Mouse (Mus musculus): ENCODE results near the gene Pla2g4e.

Pla2g4e gene

GRCm38 (mm10) chr2:120157606-120158005 is 87.5 kb downstream of the Pla2g4e start:
- DNase-seq (ENCODE audit: extremely low read depth, low read depth, low spot score) = no peak

GRCm38 (mm10) chr2:120154361-120154894 is 90.7 kb downstream of the Pla2g4e start, which contains the start of gene Ehd4:
Gene Ehd4, minus strand, starts transcription at chr2:120154606.
- peak; percentile 80 for DNase-seq (ENCODE audit: extremely low read depth, low read depth, low spot score)

DNA sequence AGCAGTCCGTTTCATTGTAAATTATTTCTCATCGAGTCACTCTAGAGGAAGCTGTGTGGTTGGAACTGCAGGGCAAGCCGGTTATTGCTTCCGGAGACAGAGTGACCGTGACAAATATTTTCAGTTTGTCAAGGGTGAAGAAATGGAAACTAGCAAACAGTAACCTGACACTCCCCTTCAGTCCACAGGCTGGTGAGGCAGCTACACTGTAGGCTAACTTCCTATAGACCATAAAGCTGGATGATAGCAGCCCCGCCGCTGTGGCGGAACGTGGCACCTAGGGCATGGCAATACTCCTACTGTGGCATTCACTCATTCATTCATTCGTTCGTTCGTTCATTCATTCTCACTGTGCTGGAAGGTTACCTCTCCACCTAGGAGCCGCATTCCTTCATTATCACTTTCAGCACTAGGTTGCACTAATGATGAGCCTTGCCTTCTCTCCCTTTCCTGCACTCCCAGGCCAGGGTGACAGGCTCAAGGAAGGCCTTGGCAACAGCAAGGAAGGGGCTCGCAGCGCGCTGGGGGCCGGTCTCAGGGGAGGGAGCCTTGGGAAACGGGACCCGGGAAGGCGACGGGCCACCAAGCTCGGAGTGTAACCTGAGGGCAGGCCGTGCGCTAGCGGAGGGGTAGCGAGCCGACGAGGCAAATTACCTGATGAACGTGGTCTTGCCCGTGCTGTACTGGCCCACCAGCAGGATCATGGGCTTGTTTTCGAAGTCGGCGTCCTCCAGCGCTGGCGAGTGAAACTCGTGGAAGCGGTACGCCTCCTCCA is 91.4 kb downstream of the Pla2g4e start:
- DNase-seq (ENCODE audit: extremely low read depth, low read depth, low spot score) = no peak

- DNase-seq (ENCODE audit: extremely low read depth, low read depth, low spot score) = no peak
These were observed 94.6 kb downstream of the Pla2g4e start for GRCm38 (mm10) chr2:120150571-120150970.

- no peak for DNase-seq (ENCODE audit: extremely low read depth, low read depth, low spot score)
These were observed 95.5 kb downstream of the Pla2g4e start for GRCm38 (mm10) chr2:120149634-120150033.

DNA sequence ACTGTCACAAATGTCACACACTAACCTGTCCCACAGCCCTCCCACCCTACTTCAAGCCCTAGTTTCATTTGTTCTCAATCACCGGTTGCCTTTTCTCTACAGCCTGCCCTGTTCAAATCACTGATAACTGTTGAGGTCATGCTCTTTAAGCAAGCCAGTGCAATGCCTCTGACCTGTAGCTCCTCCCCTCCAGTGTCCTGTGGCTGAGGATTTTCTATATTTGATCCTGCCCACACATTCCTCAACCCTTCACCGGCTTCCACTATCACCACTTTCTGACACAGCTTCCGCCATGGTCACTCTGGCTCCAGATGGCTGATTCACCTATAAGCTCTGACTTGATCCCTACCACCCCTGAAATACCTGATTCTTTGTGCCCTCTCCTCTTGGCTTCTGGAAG is 97.1 kb downstream of the Pla2g4e start:
- no peak for DNase-seq (ENCODE audit: extremely low read depth, low read depth, low spot score)

DNA sequence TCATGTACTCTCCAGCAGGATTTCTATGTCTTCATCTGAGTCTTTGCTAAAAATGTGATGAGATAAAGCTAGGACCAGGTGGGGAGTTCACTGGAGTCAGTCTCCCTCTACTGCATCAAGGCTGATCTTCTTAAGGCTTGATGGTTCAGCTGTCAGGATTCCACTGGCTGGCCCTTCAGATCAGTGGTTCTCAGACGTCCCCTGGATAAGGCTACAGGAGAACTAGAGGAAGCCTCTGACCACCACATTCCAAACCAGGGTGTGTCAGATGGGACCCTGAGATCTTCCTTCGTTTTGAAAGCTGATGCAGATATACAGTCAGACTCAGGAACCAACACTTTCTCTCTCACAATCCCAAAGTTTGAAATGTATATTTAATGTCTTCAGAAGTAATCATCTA is 97.8 kb downstream of the Pla2g4e start:
- DNase-seq (ENCODE audit: extremely low read depth, low read depth, low spot score) = no peak

DNA sequence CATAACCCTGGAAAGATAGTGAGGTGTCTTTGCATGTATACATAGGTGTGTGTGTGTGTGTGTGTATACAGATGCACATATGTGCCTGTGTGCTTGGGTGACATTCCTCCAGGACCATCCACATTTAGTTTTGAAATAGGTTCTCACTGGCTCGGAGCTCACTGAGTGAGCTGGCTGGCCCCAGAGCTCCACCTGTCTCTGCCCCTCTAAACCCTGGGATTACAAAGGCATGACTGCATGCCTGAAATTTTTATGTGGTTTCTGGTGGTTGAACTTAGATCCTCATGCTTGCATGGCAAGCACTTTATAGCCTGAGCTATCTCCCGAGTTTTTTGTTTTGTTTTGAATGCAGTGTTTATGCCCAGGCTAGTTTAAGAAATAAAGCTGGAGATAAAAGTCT is 98.6 kb downstream of the Pla2g4e start:
- DNase-seq (ENCODE audit: extremely low read depth, low read depth, low spot score) = no peak

GRCm38 (mm10) chr2:120144390-120144789 is 100.7 kb downstream of the Pla2g4e start:
- no peak for DNase-seq (ENCODE audit: extremely low read depth, low read depth, low spot score)

DNA sequence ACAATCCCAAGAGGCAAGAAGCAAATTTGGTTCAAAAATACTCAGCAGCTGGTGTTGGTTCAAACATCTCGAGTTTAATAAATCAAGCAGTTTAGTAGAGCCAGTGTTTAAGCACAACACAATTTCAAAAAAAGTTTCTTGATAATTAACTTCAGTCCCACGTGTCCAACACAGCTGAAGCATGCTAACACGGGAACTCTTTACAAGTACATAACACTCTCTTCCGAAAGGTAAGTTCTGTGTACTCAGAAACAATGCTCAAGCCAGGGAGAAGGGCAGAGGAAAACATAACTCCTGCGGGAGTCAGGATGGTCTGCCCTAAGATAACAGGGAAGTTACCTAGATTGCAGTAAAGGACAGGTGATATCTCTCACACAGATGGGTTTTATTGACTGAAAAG is 102.8 kb downstream of the Pla2g4e start:
- DNase-seq (ENCODE audit: extremely low read depth, low read depth, low spot score) = no peak

GRCm38 (mm10) chr2:120141671-120142070 is 103.5 kb downstream of the Pla2g4e start:
- DNase-seq (ENCODE audit: extremely low read depth, low read depth, low spot score) = no peak

DNA sequence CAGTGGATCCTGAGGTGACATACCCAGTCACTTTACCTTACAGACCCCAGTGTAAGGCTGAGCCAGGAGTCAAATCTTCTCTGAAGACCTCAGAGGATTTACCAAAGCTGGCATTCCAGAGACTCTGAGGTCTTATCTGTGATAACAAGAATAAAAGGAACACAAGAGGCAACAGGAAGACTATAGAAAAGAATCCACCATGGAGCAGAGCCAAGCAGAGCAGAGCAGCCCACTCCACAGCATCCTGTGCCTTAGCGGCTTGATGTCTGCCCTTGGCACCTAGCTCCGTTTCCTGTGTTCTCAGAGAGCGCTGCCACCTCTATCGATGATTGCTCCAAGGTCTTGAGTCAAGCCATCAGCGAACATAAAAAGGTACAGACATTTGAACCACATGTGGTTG is 104.8 kb downstream of the Pla2g4e start:
- no peak for DNase-seq (ENCODE audit: extremely low read depth, low read depth, low spot score)

- DNase-seq (ENCODE audit: extremely low read depth, low read depth, low spot score) = no peak
These were observed 106.0 kb downstream of the Pla2g4e start for GRCm38 (mm10) chr2:120139091-120139490.

GRCm38 (mm10) chr2:120137281-120137680 is 107.9 kb downstream of the Pla2g4e start:
- DNase-seq (ENCODE audit: extremely low read depth, low read depth, low spot score) = no peak

- no peak for DNase-seq (ENCODE audit: extremely low read depth, low read depth, low spot score)
These were observed 110.6 kb downstream of the Pla2g4e start for GRCm38 (mm10) chr2:120134453-120135075.

- no peak for DNase-seq (ENCODE audit: extremely low read depth, low read depth, low spot score)
These were observed 113.3 kb downstream of the Pla2g4e start for GRCm38 (mm10) chr2:120131881-120132280.

DNA sequence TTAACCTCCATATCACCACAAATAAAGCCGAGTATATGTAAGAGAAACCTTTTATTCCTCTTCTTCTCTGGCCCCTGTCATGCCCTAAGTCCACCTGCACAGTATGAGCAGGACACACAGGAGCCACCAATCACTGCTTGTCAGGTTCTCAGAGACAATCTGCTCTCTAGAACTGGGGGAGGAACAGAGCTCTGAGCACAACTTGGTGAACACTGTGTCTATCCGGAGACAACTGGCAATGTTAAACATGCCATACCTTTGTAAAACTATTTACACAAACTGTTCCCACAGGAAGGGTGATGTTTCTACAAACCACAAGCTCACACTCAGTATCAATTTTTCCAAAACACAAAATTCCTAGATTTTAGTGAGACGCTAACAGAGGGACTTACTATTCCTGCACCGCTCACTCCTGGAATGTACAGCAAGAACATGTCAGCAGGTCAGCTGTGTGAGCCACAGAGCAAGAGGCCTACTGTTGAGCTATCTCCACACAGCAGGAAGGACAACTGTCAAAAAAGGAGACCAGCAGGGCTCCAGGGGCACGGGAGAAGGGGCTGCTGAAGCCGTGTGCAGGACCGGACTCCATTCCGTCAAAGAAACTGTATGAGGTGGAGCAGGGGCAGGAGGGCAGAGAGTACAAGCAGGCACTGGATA is 115.8 kb downstream of the Pla2g4e start:
- no peak for DNase-seq (ENCODE audit: extremely low read depth, low read depth, low spot score)

GRCm38 (mm10) chr2:120128611-120129051 is 116.5 kb downstream of the Pla2g4e start:
- DNase-seq (ENCODE audit: extremely low read depth, low read depth, low spot score) = no peak

- DNase-seq (ENCODE audit: extremely low read depth, low read depth, low spot score) = no peak
These were observed 117.1 kb downstream of the Pla2g4e start for GRCm38 (mm10) chr2:120128011-120128410.

DNA sequence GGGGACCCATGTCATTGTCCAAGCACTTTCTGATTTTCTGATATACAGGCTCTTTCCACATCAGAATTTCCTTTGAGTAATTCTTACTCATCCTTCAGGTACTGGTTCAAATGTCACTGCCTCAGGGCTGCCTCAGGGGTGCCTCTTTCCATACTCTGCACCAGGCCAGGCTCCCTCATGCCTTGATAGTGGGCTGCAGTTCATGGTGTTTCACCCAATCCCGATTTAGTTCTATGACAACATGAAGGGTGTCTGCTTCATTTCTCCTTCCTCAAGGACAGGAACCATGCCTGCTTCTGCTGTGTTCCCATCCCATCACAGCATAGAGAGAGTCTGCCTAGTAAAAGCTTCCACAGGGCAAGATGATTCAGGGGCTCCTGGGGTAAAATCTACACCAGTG is 118.2 kb downstream of the Pla2g4e start:
- DNase-seq (ENCODE audit: extremely low read depth, low read depth, low spot score) = no peak

GRCm38 (mm10) chr2:120126408-120126807 is 118.7 kb downstream of the Pla2g4e start:
- no peak for DNase-seq (ENCODE audit: extremely low read depth, low read depth, low spot score)

GRCm38 (mm10) chr2:120125461-120125860 is 119.7 kb downstream of the Pla2g4e start:
- DNase-seq (ENCODE audit: extremely low read depth, low read depth, low spot score) = no peak
